Mouse (Mus musculus): Measurements from ENCODE around the gene Myom1.

The Myom1 gene

DNA sequence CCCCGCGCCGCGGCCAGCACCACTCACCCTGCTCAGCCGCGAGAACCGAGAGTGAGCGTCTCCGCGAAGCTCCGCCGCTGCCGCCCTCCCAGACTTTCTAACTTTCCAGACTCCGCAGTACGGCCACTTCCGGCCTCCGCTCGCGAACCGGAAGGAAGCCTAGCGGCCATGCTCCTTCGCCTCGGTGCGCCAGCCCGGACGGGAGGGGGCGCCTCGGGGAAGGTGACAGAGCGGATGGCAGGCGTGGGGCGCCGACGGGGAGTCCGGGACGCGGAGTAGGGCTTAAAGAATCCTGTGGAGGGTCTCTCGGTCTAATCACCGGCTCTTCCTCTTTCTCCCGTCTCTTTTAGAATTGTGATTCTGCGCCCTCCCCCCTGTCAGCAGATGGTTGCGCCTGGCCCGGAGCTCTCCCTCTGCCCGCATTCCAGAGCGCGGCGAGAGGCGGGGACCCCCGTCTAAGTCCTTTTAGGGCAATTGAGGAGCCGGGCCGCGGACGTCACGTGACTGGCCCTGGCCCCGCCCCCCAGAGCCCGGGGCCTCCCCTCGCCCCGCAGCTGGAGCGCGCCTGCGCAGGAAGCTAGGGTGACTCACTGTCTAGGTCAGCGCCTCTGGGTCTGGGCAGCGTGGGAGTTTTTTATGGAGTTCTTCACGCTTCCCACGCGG, at the start of gene Myom1:
TSS of gene Myom1 (plus strand) at position 553 of the 663 bp plus-strand sequence.
- in situ Hi-C loops (cut with MboI; ENCODE audit: low sequenced_read_pairs) = no loop called here

DNA sequence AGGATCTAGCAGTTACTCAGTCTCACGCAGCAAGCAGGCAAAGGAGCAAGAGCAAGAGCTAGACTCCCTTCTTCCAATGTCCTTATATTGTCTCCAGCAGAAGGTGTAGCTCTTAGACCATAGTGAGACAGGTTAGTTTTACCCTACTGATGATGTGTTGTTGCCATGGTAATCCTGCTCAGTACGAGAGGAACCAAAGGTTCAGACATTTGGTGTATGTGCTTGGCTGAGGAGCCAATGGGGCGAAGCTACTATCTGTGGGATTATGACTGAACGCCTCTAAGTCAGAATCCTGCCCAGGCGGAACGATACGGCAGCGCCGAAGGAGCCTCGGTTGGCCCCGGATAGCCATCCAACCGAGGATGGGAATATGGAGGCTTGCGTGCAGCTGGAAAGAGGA, 38.9 kb upstream of the Myom1 start:
- in situ Hi-C loops (cut with MboI; ENCODE audit: low sequenced_read_pairs) = loop anchor here (25.0 kb wide), 1 partner anchor 226 kb away; no protein-coding TSS in a partner anchor

DNA sequence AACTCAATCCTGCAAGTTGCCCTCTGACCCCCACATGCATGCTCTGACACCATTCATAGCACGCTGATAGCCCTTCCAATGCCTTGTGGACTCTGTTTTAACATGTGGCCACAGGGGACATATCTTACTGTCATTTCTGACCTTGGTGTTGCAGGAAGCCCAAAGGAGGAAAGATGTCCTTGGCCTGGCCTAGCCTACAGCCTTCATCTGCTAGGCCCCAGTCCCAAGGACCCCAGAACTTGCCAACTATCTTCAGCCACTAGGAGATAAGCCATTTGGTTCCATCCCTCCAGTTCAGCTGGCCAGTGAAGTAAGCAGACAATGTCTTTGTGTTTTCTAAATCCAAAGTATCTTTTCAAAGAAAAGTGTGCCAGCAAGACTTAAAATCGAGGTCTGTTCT, 37.2 kb upstream of the Myom1 start:
- in situ Hi-C loops (cut with MboI; ENCODE audit: low sequenced_read_pairs) = loop anchor here (25.0 kb wide), 1 partner anchor 228 kb away; no protein-coding TSS in a partner anchor

DNA sequence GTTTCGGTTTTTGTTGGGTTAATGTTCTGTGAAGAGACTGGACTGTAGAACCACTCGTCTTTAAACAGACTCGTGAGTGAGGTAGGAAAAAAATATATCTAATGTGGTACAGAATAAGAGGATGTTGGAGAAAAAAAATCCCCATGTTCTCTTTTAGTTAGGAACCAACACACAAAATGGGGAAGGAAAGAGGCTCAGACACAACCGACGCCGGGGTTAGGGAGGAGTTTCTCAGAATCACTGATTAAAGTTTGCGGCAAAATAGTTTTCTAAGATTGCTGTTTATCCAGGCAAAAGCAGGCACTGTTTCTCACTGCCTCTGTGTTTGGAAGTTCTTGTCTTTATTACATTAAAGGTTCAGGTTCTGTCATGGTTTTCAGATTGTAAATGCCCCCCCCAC, 36.3 kb upstream of the Myom1 start:
- in situ Hi-C loops (cut with MboI; ENCODE audit: low sequenced_read_pairs) = loop anchor here (25.0 kb wide), 1 partner anchor 229 kb away; no protein-coding TSS in a partner anchor

DNA sequence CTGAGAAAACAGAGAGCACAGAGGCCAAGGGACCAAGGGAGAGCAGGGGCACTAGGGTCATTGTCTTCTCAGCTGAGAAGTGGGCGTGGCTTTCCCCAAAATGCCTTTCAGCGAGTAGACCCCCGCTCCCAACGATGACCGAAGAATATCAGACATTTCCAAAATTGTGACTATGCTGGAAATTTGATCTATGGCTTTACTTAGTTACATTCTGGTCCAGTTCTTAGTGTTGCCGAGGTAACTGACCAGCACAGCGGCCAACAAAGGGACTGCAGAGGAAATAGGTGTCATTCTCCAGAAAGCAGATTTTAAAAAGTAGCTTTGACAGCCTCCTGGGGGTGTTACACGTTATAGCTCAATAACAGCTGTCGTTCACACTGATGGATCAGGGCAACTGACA, 35.2 kb upstream of the Myom1 start:
- in situ Hi-C loops (cut with MboI; ENCODE audit: low sequenced_read_pairs) = loop anchor here (25.0 kb wide), 1 partner anchor 230 kb away; no protein-coding TSS in a partner anchor

DNA sequence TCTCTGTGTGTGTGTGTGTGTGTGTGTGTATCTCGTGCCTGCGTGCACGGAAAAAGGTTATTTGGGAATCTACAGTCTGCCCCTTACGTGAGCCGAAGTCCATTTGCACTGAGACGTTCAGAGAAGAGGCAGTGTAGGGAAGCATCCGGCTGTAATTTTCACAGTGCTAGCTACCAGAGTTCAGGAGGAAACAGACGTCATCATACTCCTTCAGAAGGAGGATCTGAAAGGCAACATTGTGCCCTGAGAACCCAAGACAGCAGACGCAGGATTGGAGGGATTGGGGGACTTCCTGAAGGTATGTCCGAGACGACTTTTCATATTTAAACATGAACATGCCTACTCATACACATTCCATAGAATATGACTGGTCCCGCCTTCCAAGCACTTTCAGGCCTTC, 34.8 kb upstream of the Myom1 start:
- in situ Hi-C loops (cut with MboI; ENCODE audit: low sequenced_read_pairs) = loop anchor here (25.0 kb wide), 1 partner anchor 230 kb away; no protein-coding TSS in a partner anchor

DNA sequence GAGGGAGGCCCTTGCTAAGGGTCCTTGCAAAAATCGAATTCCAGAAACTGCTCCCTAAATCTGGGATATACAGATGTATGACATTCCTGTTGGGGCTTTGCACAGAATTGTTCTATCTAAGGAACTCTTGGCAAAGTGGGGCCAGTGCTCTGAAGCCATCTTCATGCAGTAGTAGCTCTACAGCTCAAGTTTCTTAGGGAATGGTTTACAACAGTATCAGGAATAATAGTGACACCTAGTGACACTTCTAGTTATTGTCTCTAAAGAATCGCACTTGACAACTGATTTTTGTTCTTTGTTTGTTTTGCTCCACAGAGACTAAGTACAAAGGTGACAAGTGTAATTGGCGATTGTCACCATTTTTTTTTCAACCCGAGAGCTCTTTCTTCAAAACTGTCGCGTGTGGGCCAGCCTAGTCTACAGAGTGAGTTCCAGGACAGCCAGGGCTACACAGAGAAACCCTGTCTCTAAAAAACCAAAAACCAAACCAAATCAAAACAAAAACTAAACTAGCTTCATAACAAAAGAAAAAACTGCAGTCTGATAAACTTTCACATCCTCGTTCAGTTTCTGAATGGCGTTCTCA, 33.7 kb upstream of the Myom1 start:
- in situ Hi-C loops (cut with MboI; ENCODE audit: low sequenced_read_pairs) = loop anchor here (25.0 kb wide), 1 partner anchor 231 kb away; no protein-coding TSS in a partner anchor

DNA sequence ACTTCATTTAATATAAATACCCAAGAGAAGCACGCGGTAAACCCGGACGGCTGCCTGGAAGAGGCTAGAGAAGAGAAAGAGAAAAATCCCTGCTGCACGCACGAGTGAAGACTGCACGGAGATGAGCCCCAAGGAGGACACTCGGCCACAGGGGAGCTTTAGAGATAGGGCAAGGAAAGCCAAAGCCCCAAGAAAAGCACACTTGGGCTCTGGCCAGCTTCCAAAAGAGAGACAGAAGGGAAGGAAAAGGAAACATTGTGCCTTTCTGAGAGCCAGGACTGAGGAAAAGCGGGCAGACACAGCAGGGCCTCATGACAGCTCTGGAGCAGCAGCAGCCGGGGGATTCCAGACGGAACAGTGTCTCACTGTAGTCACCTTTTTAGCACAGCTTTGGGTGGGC, 31.2 kb upstream of the Myom1 start:
- in situ Hi-C loops (cut with MboI; ENCODE audit: low sequenced_read_pairs) = loop anchor here (25.0 kb wide), 1 partner anchor 234 kb away; no protein-coding TSS in a partner anchor

DNA sequence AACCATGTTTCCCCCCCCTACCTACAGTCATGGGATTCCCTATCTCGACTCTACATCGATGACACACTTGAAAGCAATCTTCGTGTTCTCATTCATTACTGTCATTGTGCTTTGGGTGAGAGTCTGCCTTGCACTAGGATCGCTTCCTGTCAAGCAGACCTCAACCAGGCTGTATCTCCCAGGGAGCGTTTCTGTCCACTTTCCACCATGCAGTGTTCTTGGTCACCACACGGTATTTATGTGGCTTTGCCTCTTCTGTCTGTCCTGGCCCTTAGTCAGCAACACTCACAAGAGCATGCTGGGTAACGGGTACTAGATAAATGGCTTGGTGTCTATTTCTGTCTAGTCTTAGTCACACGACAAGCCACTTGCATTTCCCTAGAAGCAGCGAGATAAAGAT, 29.0 kb upstream of the Myom1 start:
- in situ Hi-C loops (cut with MboI; ENCODE audit: low sequenced_read_pairs) = loop anchor here (25.0 kb wide), 1 partner anchor 236 kb away; no protein-coding TSS in a partner anchor

DNA sequence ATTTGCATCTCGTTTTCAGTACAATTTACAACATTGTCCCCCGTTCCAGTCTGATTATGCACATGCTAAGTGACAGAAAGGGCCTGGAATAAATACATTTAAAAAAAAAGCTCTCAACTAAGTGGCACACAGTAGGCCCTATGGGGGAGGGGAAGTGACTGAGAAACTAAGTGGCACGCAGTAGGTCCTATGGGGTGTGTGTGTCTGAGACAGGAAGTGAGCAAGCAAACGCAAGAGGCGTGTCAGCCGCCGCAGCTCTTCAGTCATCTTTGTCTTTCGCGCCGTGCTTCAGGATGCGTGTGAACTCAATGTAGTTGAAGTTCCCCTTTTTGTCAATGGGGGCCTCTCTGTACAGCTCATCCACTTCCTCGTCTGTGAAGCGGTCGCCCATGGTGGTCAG, 28.4 kb upstream of the Myom1 start:
- in situ Hi-C loops (cut with MboI; ENCODE audit: low sequenced_read_pairs) = loop anchor here (25.0 kb wide), 1 partner anchor 237 kb away; no protein-coding TSS in a partner anchor

DNA sequence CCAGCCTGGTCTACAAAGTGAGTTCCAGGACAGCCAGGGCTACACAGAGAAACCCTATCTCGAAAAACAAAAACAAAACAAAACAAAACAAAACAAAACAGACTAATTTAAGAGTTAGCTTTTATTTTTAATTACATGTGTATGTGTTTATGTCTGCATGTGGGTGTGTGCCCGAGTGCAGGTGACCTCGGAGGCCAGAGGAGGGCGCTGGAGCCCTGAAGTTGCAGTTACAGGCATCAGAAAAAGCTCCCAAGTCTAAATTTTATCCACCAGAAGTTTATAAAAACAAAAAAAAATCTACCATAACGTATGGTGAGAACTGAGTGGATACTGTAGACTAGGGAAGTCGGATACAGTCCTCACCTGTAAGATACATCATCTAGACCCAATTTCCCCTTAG, 24.6 kb upstream of the Myom1 start:
- in situ Hi-C loops (cut with MboI; ENCODE audit: low sequenced_read_pairs) = no loop called here

DNA sequence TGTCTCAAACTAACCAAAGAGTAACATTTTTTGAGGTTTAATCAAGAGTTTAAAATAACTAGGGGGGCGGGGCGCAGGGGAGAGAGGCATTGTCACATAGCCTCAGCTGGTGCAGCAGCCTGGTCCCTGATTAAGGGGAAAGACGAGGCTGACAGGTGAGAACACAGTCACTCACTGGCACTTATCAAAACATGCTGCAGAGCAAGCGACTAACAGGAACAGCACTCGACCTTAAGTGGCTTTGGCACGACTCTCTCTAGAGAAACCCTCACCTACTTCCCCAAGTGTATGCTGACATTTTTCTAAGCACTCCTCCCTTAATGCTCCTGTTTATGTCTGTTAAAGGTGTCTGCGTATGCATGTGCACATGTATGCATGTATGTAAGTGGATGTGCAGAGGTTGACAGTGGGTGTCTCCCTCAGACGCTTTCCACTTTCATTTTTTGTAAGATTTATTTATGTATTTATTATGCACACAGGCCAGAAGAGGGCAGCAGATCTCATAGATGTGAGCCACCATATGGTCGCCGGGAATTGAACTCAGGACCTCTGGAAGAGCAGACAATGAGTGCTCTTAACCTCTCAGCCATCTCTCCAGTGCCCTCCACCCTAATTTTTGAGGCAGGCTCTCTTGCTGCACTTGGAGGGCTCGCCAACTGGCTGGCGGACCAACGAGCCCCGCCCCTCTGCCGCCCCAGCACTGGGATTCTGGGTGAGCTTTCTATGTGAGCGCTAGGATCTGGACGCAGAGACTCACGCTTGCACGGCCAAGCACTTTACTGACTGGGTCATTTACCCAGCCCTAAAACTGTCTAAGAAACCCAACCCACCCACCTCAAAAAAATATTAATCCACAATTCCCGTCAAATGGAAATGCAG, 22.8 kb upstream of the Myom1 start:
- in situ Hi-C loops (cut with MboI; ENCODE audit: low sequenced_read_pairs) = no loop called here

DNA sequence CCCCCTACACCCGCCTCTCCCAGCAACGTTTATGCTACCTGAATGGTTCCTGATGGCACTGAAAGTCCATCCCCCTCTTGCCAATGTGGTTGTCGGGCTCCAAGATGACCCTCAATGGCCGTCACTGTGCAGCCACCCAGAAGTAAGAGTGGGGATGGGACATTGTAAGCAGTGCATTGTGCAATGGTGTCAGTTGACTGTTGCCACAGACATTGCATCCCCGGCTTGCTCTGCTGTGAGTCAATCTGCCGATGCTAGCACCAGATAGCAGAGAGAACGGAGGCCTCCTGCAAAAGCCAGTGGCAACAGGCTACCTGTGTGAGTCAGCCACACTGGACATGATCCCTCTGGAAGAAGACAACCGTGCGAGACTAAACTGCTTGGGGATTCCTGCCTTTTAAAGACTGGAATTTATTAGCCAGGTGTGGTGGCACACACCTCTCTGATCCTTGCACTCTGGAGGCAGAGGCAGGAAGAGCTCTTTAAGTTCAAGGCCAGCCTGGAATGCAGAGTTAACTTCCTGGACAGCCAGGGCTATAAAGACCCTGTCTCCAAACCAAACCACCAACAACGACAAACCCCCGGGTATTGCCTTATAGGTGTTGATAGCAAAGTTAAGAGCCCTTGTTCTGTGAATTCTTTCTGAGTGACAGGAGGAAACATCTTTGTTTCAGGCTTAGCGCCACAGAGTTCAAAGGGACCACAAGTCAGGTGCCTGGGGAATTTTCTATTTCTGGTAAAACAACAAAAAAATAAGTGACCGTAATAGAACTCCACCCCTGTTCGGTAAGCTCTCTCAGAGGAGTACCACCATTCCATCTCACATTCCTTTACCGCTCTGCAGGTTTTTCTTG, 16.7 kb upstream of the Myom1 start:
- in situ Hi-C loops (cut with MboI; ENCODE audit: low sequenced_read_pairs) = no loop called here

DNA sequence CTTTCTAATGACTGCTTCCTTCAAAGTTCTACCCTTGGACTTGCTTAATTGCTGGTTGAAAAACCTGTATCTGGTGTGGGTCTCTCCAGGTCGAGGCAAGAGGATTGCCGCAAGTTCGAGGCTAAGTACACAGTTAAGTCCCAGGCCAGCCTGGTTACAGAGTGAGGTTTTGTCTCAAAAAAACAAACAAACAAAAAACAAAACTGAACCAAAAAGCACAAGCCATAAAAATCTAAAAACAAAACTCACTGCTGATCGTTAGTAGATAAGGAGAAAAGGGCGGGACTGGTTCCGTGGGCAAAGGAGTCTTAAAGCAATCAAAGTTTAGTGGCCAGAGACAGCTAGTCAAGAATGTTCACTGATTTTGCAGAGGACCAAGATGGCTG, 16.1 kb upstream of the Myom1 start:
- in situ Hi-C loops (cut with MboI; ENCODE audit: low sequenced_read_pairs) = no loop called here

DNA sequence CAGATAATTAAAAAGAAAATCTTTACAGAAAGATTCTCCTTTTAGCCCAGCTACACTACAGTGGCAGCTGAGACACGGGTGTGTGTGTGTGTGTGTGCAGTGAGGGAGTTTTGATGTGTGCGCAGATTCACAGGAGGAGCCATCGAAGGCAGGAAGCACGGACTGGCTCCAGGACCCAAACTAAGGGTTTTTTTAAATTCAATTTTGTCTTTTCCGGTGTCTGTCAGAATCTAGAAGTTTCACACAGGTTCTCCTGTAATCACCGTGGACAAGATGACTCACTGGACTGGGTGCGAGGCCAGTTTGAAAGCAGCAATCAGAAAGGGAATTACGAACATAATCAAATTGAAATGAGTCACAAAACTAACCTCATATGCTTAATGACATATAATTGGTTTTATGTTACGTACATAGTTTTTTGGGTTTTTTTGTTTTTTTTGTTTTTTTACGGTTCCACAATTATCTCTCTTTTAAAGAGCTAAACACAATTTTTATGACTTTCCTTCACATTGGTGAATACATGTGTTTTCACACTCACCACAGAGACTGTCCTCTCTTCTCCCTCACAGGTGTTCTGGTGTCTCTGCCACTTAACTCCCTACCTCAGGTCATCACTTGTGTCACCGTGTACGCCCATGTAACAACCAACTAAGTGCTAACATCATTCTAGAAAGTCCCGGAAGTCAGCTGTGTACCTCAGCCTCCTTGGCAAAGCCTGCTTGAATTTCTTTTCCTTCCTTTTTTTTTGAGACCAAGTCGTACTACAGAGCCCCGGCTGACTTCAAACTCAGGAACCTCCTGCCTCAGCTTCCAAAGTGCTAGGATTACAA, 15.4 kb upstream of the Myom1 start:
- in situ Hi-C loops (cut with MboI; ENCODE audit: low sequenced_read_pairs) = no loop called here

DNA sequence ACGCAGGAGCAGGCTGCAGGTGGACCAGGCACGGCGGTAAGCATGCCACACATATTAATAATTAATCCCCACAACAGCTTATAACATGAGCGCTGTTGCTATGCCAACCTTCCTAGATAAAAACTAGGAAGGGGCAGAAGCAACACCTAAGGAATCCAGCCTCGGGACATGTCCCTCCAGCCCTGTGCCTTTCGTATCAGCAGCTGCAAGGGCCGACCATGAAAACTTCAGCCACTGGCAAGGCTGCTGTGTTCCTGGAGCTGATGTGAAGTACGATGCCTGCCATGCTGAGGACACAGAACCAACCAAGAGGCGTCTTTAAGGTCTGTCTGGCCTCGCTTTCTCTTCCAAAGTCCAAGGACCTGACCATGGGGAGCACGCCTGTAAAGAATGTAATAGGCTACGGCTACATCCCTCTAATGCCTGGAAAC, 14.1 kb upstream of the Myom1 start:
- in situ Hi-C loops (cut with MboI; ENCODE audit: low sequenced_read_pairs) = no loop called here

DNA sequence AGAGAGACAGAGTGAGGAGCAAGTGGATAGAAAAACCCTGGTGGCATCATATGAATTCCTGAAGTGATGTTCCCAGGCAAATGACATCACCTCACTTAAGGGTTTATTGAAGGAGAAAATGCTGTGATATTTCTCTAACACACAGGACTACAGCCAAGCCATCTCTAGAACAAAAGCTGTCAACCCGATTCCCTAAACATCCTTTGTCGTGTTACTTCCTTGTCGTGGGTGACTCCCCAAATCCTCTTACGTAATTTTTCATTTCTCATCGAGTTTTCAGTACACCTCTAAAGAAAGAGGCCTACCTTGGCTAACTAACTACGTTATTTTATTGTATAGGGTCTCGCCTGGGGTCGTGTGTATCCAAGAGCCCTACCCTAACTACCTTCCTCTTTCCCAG, 13.0 kb upstream of the Myom1 start:
- in situ Hi-C loops (cut with MboI; ENCODE audit: low sequenced_read_pairs) = no loop called here

DNA sequence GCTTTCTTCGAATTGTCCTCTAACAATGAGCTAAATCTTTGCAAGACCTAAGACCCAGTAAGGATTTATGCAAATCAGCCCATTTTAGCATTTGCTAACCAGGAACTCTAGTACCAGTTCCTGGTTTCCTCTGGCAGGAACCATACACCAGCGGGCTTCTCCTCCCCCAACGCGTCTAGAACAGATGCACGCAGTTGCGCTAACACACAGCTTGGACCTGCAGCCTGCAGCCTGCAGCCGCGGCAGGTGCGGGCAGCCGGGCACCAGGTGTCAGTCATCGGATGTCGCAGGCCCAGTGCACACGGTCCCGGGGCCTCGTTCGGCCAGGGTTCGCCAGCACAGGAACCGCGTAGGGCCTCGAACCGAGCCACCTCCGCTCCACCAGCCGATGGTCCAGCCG, 12.4 kb upstream of the Myom1 start:
- in situ Hi-C loops (cut with MboI; ENCODE audit: low sequenced_read_pairs) = no loop called here
